Comparison of ENCODE assay signal across 15 mouse cellular contexts in genomic region chr17:28209457-28210110, GRCm38 (mm10). TPM values are rescaled to one million over a fixed set of nuclear protein-coding genes. Genes with fewer than 3 reads are reported as not detected.
DNase-seq lines count a peak whose midpoint lies in the region; ATAC-seq and TF ChIP-seq lines count a peak whose summit lies in the region.
"Had no signal": no experiment of that assay in that cellular context is flagged by ENCODE, and none has a peak within 500 bp of the region (broad histone marks: within the 10 kb centered on the region; RNA-seq: fewer than 3 reads in every experiment).

No protein-coding gene starts in this region.

- no peak for DNase-seq in heart, adult 18-20 months
- peak; percentile 58 for DNase-seq in G1E (ENCODE audit: low spot score)
- DNase-seq in naive thymus-derived CD4-positive, alpha-beta T cell, adult 2 months (ENCODE audit: low read depth) = peak; percentile 50
- DNase-seq in adrenal gland, postnatal 14 days = no peak
- DNase-seq in adrenal gland, adult 8-10 months = no peak
- DNase-seq in adrenal gland, adult (ENCODE audit: inconsistent age in 2 of 2, low spot score in 1 of 2) = no peak
- DNase-seq: adrenal gland, postnatal 25 days; gastrocnemius, postnatal 36 days; heart, postnatal 14 days; kidney, postnatal 14 days; lung, postnatal 4 days had no signal

- H3K27me3 ChIP-seq in heart, embryonic 15.5 days = no peaks in the 10 kb centered on the region
- no peaks in the 10 kb centered on the region for H3K27me3 ChIP-seq in G1E (ENCODE audit: insufficient read depth, low read length)
- no peaks in the 10 kb centered on the region for H3K27me3 ChIP-seq in liver, embryonic 12.5 days (replicated peaks)
- H3K27me3 ChIP-seq: limb, embryonic 15.5 days; Patski had no signal

- WGBS in heart, embryonic 15.5 days = 56% methylated on average over 4 of the region's 4 CpGs
- 26% methylated on average over 4 of the region's 4 CpGs for WGBS in liver, embryonic 12.5 days (ENCODE audit: insufficient replicate concordance)

- H3K9ac ChIP-seq in heart, embryonic 15.5 days = no peak overlapping the region; the same call in 1 of the 2 replicates
- H3K9ac ChIP-seq in liver, embryonic 12.5 days = 0 out of 2 replicates have a peak overlapping the region, but pooled peaks have one; percentile 23
- H3K9ac ChIP-seq: limb, embryonic 15.5 days had no signal

- H3K4me3 ChIP-seq in heart, embryonic 15.5 days = peak overlapping the region; percentile 49; the same call in 1 of the 2 replicates
- H3K4me3 ChIP-seq in G1E (ENCODE audit: low read depth, low read length) = peak overlapping the region; percentile 91
- peak overlapping the region; percentile 62 for H3K4me3 ChIP-seq in liver, embryonic 12.5 days

- peaks cover 20% of the 10 kb centered on the region for H3K4me1 ChIP-seq in heart, embryonic 15.5 days (replicated peaks)
- peaks cover 93% of the 10 kb centered on the region for H3K4me1 ChIP-seq in G1E (ENCODE audit: insufficient read depth, low read depth, low read length)
- peaks cover 67% of the 10 kb centered on the region for H3K4me1 ChIP-seq in liver, embryonic 12.5 days

- H3K4me2 ChIP-seq in heart, embryonic 15.5 days = peak overlapping the region; percentile 15; the same call in 1 of the 2 replicates
- H3K4me2 ChIP-seq in liver, embryonic 12.5 days = peak overlapping the region; percentile 82

- no peak for TF ChIP-seq CTCF in G1E (IDR thresholded peaks at IDR 0.05; ENCODE audit: low read depth, low read length)

- ATAC-seq in heart, embryonic 15.5 days (replicated peaks; ENCODE audit: insufficient number of reproducible peaks, insufficient read depth, low FRiP score, low read depth) = no peak
- ATAC-seq in G1E (ENCODE audit: extremely low read depth, insufficient number of reproducible peaks, low FRiP score, poor library complexity, severe bottlenecking) = no peak
- no peak for ATAC-seq in liver, embryonic 12.5 days
- ATAC-seq: Patski had no signal

- no peak overlapping the region for H3K27ac ChIP-seq in heart, embryonic 15.5 days
- H3K27ac ChIP-seq in liver, embryonic 12.5 days = peak overlapping the region; percentile 78; the same call in 1 of the 2 replicates
- H3K27ac ChIP-seq: limb, embryonic 15.5 days had no signal

- no peaks in the 10 kb centered on the region for H3K36me3 ChIP-seq in heart, embryonic 15.5 days
- H3K36me3 ChIP-seq in G1E (replicated peaks) = peaks cover 61% of the 10 kb centered on the region
- peaks cover 5% of the 10 kb centered on the region; the same call in 1 of the 2 replicates for H3K36me3 ChIP-seq in liver, embryonic 12.5 days

- no peaks in the 10 kb centered on the region for H3K9me3 ChIP-seq in heart, embryonic 15.5 days (replicated peaks)
- H3K9me3 ChIP-seq in G1E (replicated peaks) = no peaks in the 10 kb centered on the region
- H3K9me3 ChIP-seq in liver, embryonic 12.5 days (replicated peaks) = no peaks in the 10 kb centered on the region
- H3K9me3 ChIP-seq: limb, embryonic 15.5 days had no signal

RNA-seq across cellular contexts. Expression of gene Def6, which starts 2.0 kb away (rescaled TPM):
- polyA plus RNA-seq in heart, embryonic 15.5 days (2015; fragmentation: Nextera tagmentation; extraction: Ambion mirVana) = 4.2 and 12.0 TPM in 2 replicates
- 1 to 10 TPM; 3.2 to 3.3 TPM for total RNA-seq in heart, adult 18-20 months (2021)
- total RNA-seq in G1E (2014; fragmentation: Nextera tagmentation) (38.5 and 58.4 TPM in 2 replicates), G1E (2017) (92.8 and 113 TPM in 2 replicates)
- 308 and 346 TPM in 2 replicates for polyA plus RNA-seq in G1E (2012)
- 21.6 and 25.2 TPM in 2 replicates for polyA plus RNA-seq in liver, embryonic 12.5 days (2016; fragmentation: Nextera tagmentation; extraction: Ambion mirVana)
- total RNA-seq in adrenal gland, postnatal 14 days (2021) = 3.3 and 8.9 TPM in 2 replicates
- 1 to 10 TPM; 2.6 to 3.4 (median 3.2) TPM for total RNA-seq in adrenal gland, adult 8-10 months (2022)

RNA-seq across cellular contexts. Expression of gene Ppard, which starts 22.9 kb away (rescaled TPM):
- 1.1 and 1.4 TPM in 2 replicates for polyA plus RNA-seq in heart, embryonic 15.5 days (2015; fragmentation: Nextera tagmentation; extraction: Ambion mirVana)
- 10 to 100 TPM; 28.1 to 29.9 TPM for total RNA-seq in heart, adult 18-20 months (2021)
- total RNA-seq in G1E (2014; fragmentation: Nextera tagmentation) (19.1 and 23.4 TPM in 2 replicates), G1E (2017) (2.6 and 3.0 TPM in 2 replicates)
- 17.8 and 17.9 TPM in 2 replicates for polyA plus RNA-seq in G1E (2012)
- polyA plus RNA-seq in liver, embryonic 12.5 days (2016; fragmentation: Nextera tagmentation; extraction: Ambion mirVana) = 2.0 and 2.1 TPM in 2 replicates
- total RNA-seq in adrenal gland, postnatal 14 days (2021) = 36.1 and 39.8 TPM in 2 replicates
- total RNA-seq in adrenal gland, adult 8-10 months (2022) = 10 to 100 TPM; 38.8 to 50.6 (median 45.4) TPM

RNA-seq across cellular contexts. Expression of gene Zfp523, which starts 32.7 kb away (rescaled TPM):
- 17.3 and 25.3 TPM in 2 replicates for polyA plus RNA-seq in heart, embryonic 15.5 days (2015; fragmentation: Nextera tagmentation; extraction: Ambion mirVana)
- total RNA-seq in heart, adult 18-20 months (2021) = 10 to 100 TPM; 10.7 to 13.9 TPM
- total RNA-seq in G1E (2014; fragmentation: Nextera tagmentation) = 18.2 and 20.8 TPM in 2 replicates
- 11.9 and 15.7 TPM in 2 replicates for total RNA-seq in G1E (2017)
- polyA plus RNA-seq in G1E (2012) = 39.9 and 48.5 TPM in 2 replicates
- 11.1 TPM in 2 replicates for polyA plus RNA-seq in liver, embryonic 12.5 days (2016; fragmentation: Nextera tagmentation; extraction: Ambion mirVana)
- 36.8 and 43.4 TPM in 2 replicates for total RNA-seq in adrenal gland, postnatal 14 days (2021)
- 10 to 100 TPM; 39.2 to 62.8 (median 49.0) TPM for total RNA-seq in adrenal gland, adult 8-10 months (2022)

Comparison
In these comparisons a context has a peak if more than half of its experiments do, and no peak if none do; other contexts are left out.
1. DNase-seq: peak in G1E (single experiment) and naive thymus-derived CD4-positive, alpha-beta T cell, adult 2 months (single experiment); none in heart, adult 18-20 months (0 of 2), adrenal gland, postnatal 14 days (single experiment), adrenal gland, adult 8-10 months (single experiment) and adrenal gland, adult (0 of 2).
2. Peak in every context shown above with its lines, with median percentiles within 50 percentile points of each other: H3K4me3 ChIP-seq.